Mouse (Mus musculus): ENCODE data around the gene Gm10778.

- TF ChIP-seq POLR2A (IDR thresholded peaks at IDR 0.05; ENCODE audit: low read depth, low read length): no peak
- TF ChIP-seq CTCF (conservative IDR thresholded peaks at IDR 0.05; ENCODE audit: insufficient read depth, insufficient read length, low read depth, low read length): no peak
Measured at GRCm38 (mm10) chr10:81641978-81642647, 6.7 kb upstream of the Gm10778 start.

All from kidney, adult 2 months (tissue).